Mouse (Mus musculus) forebrain, embryonic 15.5 days (tissue): ENCODE data around the gene Samd5. TPM values are rescaled to one million over a fixed set of nuclear protein-coding genes. Genes with fewer than 3 reads are reported as not detected.

Experiments
- ATAC-seq: fragments of 200-750 bp; cut with Nextera tagmentation; replicated peaks from 2 replicates; pipeline ENCODE4 v1.8.0; 2017; ENCODE audit warnings: mild to moderate bottlenecking, moderate TSS enrichment, moderate library complexity
- H3K27ac ChIP-seq: fragments of 300-500 bp; sonication (generic); replicated peaks from 2 replicates; pipeline ENCODE4 v1.5.1; 2015; ENCODE audit warnings: mild to moderate bottlenecking, inconsistent platforms
- H3K27me3 ChIP-seq: fragments of 300-500 bp; sonication (generic); 2 replicates; pipeline ENCODE4 v1.6.1; 2015; ENCODE audit warnings: inconsistent platforms
- H3K36me3 ChIP-seq: fragments of 300-500 bp; sonication (generic); 2 replicates; pipeline ENCODE4 v1.6.1; 2015; ENCODE audit warnings: mild to moderate bottlenecking, inconsistent platforms
- H3K4me1 ChIP-seq: fragments of 300-500 bp; sonication (generic); 2 replicates; pipeline ENCODE4 v1.6.1; 2015; ENCODE audit warnings: inconsistent platforms
- H3K4me2 ChIP-seq: fragments of 300-500 bp; sonication (generic); replicated peaks from 2 replicates; pipeline ENCODE4 v1.6.1; 2015; ENCODE audit warnings: mild to moderate bottlenecking, inconsistent platforms
- H3K4me3 ChIP-seq: fragments of 300-500 bp; sonication (generic); 2 replicates; pipeline ENCODE4 v1.5.1; 2015; ENCODE audit warnings: mild to moderate bottlenecking, inconsistent platforms
- H3K9ac ChIP-seq: fragments of 300-500 bp; sonication (generic); replicated peaks from 2 replicates; pipeline ENCODE4 v1.6.1; 2015; ENCODE audit warnings: mild to moderate bottlenecking, inconsistent platforms
- H3K9me3 ChIP-seq: fragments of 300-500 bp; sonication (generic); 2 replicates; pipeline ENCODE4 v1.6.1; 2016; ENCODE audit warnings: inconsistent platforms
- WGBS: fragments of 180-500 bp; shearing (Covaris S2); methylation state at CpG from one replicate; pipeline ENCODE4 v1.1.7; 2015; ENCODE audit warnings: mixed read lengths; 5-methylcytosine and 5-hydroxymethylcytosine counted together
- polyA plus RNA-seq: library from polyadenylated mRNA; unstranded; fragments of >200 nt; fragmentation: Nextera tagmentation; extraction: Ambion mirVana; gene quantifications from 2 replicates; pipeline ENCODE4 v1.2.1, GENCODE M21; 2015

The Samd5 gene
- polyA plus RNA-seq, 1 experiment from 2014 or later: 3.8 TPM

GRCm38 (mm10) chr10:9603290-9603689 is 71.7 kb downstream of the Samd5 start:
- Histone ChIP-seq H3K9me3 (no peaks in the 10 kb centered on the region), H3K4me2 (no peak overlapping the region), H3K9ac (no peak overlapping the region), H3K4me3 (no peak overlapping the region), H3K36me3 (no peaks in the 10 kb centered on the region), H3K4me1 (peaks cover 6% of the 10 kb centered on the region; the same call in 1 of the 2 replicates), H3K27me3 (no peaks in the 10 kb centered on the region), H3K27ac (no peak overlapping the region)
- WGBS: 53% methylated on average over 5 of the region's 5 CpGs
- no peak for ATAC-seq

GRCm38 (mm10) chr10:9602845-9603244 is 72.2 kb downstream of the Samd5 start:
- no peak overlapping the region for H3K4me3 ChIP-seq
- no peak for ATAC-seq

GRCm38 (mm10) chr10:9602389-9602788 is 72.6 kb downstream of the Samd5 start:
- 93% methylated on average over 4 of the region's 4 CpGs for WGBS
- no peaks in the 10 kb centered on the region for H3K27me3 ChIP-seq
- H3K4me2 ChIP-seq: no peak overlapping the region
- ATAC-seq: no peak
- H3K9ac ChIP-seq: no peak overlapping the region
- no peaks in the 10 kb centered on the region for H3K9me3 ChIP-seq
- no peaks in the 10 kb centered on the region for H3K36me3 ChIP-seq
- no peak overlapping the region for H3K4me3 ChIP-seq
- H3K27ac ChIP-seq: no peak overlapping the region
- 0 out of 2 replicates have a peak, but pooled peaks cover 3% of the 10 kb centered on the region for H3K4me1 ChIP-seq

More at GRCm38 (mm10) chr10:9602845-9603244, 72.2 kb downstream of the Samd5 start:
- Histone ChIP-seq H3K36me3 (no peaks in the 10 kb centered on the region), H3K27me3 (no peaks in the 10 kb centered on the region), H3K4me2 (no peak overlapping the region), H3K4me1 (0 out of 2 replicates have a peak, but pooled peaks cover 3% of the 10 kb centered on the region), H3K9me3 (no peaks in the 10 kb centered on the region), H3K9ac (no peak overlapping the region), H3K27ac (no peak overlapping the region)
- WGBS: 79% methylated on average over 5 of the region's 5 CpGs

DNA sequence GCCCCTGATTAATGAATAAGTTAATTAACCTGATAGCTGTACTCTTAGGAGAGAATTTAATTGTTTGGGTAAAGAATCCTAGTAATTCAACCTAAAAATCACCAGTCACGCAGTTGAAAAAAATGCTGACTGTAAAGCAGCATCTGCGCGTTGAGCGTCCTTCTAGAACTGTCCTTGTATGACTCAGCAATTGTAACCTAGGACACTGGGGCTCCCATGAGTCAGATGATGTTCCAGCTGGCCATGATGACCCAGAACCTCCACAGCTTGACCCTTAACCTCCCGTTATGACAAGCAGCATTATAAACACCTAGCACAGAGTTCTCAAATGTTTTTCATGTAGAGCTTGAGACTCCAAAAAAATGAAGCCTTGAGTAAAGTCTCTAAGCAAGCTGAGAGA is 78.8 kb downstream of the Samd5 start:
- no peaks in the 10 kb centered on the region for H3K4me1 ChIP-seq
- H3K27me3 ChIP-seq: no peaks in the 10 kb centered on the region
- no peak overlapping the region for H3K4me3 ChIP-seq
- no peak overlapping the region for H3K9ac ChIP-seq
- 60% methylated on average over 5 of the region's 5 CpGs for WGBS
- no peak overlapping the region for H3K4me2 ChIP-seq
- no peak for ATAC-seq
- no peaks in the 10 kb centered on the region for H3K9me3 ChIP-seq
- no peak overlapping the region for H3K27ac ChIP-seq
- H3K36me3 ChIP-seq: no peaks in the 10 kb centered on the region

DNA sequence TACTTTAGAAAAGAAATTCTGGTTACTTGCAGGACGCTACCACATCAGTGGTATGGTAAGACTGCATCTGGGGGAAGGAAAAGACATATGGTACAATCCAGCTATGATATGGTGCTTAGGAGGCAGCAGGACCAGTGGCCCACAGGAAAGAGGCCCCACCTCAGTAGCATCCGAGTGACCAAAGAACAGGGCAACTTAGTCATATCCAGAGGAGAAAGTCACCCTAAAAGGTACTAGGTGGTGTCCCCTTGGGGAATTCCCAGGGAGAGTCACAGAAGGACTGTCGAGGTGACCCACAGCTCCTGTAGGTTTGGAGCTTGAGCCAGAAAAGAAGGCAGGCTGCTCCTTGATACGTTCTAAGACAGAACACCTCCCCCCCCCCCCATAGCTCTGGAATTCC is 80.3 kb downstream of the Samd5 start:
- no peaks in the 10 kb centered on the region for H3K4me1 ChIP-seq
- no peak overlapping the region for H3K9ac ChIP-seq
- no peak for ATAC-seq
- no peaks in the 10 kb centered on the region for H3K36me3 ChIP-seq
- H3K4me3 ChIP-seq: no peak overlapping the region
- no peaks in the 10 kb centered on the region for H3K27me3 ChIP-seq
- no peak overlapping the region for H3K4me2 ChIP-seq
- H3K27ac ChIP-seq: no peak overlapping the region
- 93% methylated on average over 4 of the region's 4 CpGs for WGBS
- H3K9me3 ChIP-seq: no peaks in the 10 kb centered on the region

- no peak for ATAC-seq
- no peak overlapping the region for H3K4me2 ChIP-seq
- H3K27ac ChIP-seq: no peak overlapping the region
- H3K4me3 ChIP-seq: no peak overlapping the region
- no peaks in the 10 kb centered on the region for H3K9me3 ChIP-seq
- H3K36me3 ChIP-seq: no peaks in the 10 kb centered on the region
- H3K9ac ChIP-seq: no peak overlapping the region
- no peaks in the 10 kb centered on the region for H3K27me3 ChIP-seq
- 73% methylated on average over 2 of the region's 2 CpGs for WGBS
- H3K4me1 ChIP-seq: no peaks in the 10 kb centered on the region
Observed at GRCm38 (mm10) chr10:9590606-9591005, 84.4 kb downstream of the Samd5 start.

- Histone ChIP-seq H3K4me3 (no peak overlapping the region), H3K4me2 (no peak overlapping the region), H3K27ac (no peak overlapping the region), H3K27me3 (no peaks in the 10 kb centered on the region), H3K9ac (no peak overlapping the region), H3K36me3 (no peaks in the 10 kb centered on the region), H3K4me1 (no peaks in the 10 kb centered on the region), H3K9me3 (no peaks in the 10 kb centered on the region)
- 79% methylated on average over 5 of the region's 5 CpGs for whole genome bisulfite sequencing
- ATAC-seq: no peak
Observed at GRCm38 (mm10) chr10:9586328-9586727, 88.7 kb downstream of the Samd5 start.

DNA sequence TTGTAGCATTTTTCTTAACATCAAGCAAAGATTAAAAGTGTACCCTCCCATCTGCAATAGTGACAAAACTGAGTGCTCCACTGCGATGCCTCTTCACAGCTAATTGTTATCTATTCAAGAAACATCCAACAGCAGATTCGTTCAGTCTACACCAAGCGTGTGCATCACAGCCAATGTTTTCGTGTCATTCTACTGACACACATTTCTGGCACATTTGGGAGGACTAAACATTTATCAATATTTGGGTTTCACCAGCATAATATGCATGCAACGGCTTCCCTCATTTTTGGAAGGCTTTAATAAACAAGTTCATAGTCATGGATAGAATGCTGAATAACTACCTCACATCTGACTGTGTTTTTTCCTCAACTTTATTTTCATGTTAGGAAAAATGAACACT is 95.6 kb downstream of the Samd5 start:
- H3K9ac ChIP-seq: no peak overlapping the region
- no peaks in the 10 kb centered on the region for H3K4me1 ChIP-seq
- no peak overlapping the region for H3K4me3 ChIP-seq
- ATAC-seq: peak; percentile 44; the same call in 1 of the 2 replicates
- no peak overlapping the region for H3K27ac ChIP-seq
- H3K36me3 ChIP-seq: no peaks in the 10 kb centered on the region
- WGBS: 63% methylated on average over 5 of the region's 5 CpGs
- H3K27me3 ChIP-seq: peaks cover 4% of the 10 kb centered on the region; the same call in 1 of the 2 replicates
- no peaks in the 10 kb centered on the region for H3K9me3 ChIP-seq
- H3K4me2 ChIP-seq: no peak overlapping the region

DNA sequence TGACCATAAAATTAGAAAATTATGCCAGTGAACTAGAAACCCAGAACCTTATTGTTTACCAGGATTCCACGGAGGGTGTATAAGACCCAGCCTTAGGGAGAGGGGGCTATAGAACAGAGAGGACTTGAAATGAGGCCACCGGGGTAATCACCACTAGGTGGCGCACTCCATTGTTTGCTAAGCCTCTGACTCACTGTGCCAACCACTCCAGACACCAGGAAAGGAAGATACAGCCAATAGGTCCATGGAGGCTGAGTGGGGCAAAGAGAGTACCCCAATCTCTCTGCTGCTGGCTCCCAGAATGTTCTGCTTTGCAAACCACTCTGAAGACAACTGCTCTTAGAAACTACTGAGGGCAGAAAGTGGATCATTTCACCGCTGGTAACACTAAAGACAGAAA is 99.4 kb downstream of the Samd5 start:
- WGBS: 30% methylated on average over 4 of the region's 4 CpGs
- H3K9ac ChIP-seq: no peak overlapping the region
- no peak overlapping the region for H3K4me3 ChIP-seq
- no peaks in the 10 kb centered on the region for H3K4me1 ChIP-seq
- H3K27ac ChIP-seq: no peak overlapping the region
- no peak overlapping the region for H3K4me2 ChIP-seq
- ATAC-seq: peak; percentile 60; the same call in 1 of the 2 replicates
- no peaks in the 10 kb centered on the region for H3K9me3 ChIP-seq
- H3K27me3 ChIP-seq: peaks cover 4% of the 10 kb centered on the region; the same call in 1 of the 2 replicates
- H3K36me3 ChIP-seq: no peaks in the 10 kb centered on the region

DNA sequence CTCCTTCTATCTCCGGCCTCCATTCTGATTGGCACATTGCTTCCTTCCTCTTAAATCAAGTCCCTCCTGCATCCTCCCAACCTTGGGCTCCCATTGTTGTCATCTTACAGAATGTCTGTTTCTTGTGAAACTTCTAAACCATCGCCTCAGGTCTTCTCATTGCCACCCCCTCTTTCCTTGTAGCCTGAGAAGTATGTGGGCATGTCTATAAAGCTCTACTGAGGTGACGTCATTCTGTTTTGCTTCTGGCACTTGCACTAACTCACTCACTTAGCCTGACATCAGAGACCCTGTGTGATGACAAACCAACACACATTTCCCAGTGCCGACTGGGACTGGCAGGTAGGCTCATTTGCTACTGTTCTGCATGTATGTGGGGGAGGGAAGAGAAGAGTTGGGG is 100.9 kb downstream of the Samd5 start:
- WGBS: 88% methylated on average over 4 of the region's 4 CpGs
- H3K4me3 ChIP-seq: no peak overlapping the region

More for the DNA sequence above, 100.9 kb downstream of the Samd5 start:
- H3K36me3 ChIP-seq: no peaks in the 10 kb centered on the region
- H3K27me3 ChIP-seq: peaks cover 4% of the 10 kb centered on the region; the same call in 1 of the 2 replicates
- H3K9ac ChIP-seq: no peak overlapping the region
- H3K27ac ChIP-seq: no peak overlapping the region
- no peak for ATAC-seq
- peaks cover 9% of the 10 kb centered on the region for H3K4me1 ChIP-seq
- no peak overlapping the region for H3K4me2 ChIP-seq
- no peaks in the 10 kb centered on the region for H3K9me3 ChIP-seq

Other genes starting within 250 kb of the Samd5 start
- gene Stxbp5, start 225.9 kb upstream of the Samd5 start, polyA plus RNA-seq: 7.0 and 7.8 TPM in 2 replicates